Mouse (Mus musculus) ES-E14 (cell line): ENCODE data around the gene Armc6. TPM values are rescaled to one million over a fixed set of nuclear protein-coding genes. Genes with fewer than 3 reads are reported as not detected.

Experiments used
- DNase-seq: peaks from one replicate; pipeline ENCODE4 v3.0.0-alpha.2; 2013; ENCODE audit warnings: low read depth, low spot score
- H3K27ac ChIP-seq: 2 replicates; pipeline ENCODE4 v1.5.1; 2012; ENCODE audit warnings: low read depth, mild to moderate bottlenecking, low read length, moderate library complexity, mixed read lengths; ENCODE audit not compliant: poor library complexity, insufficient read depth, severe bottlenecking
- H3K36me3 ChIP-seq: 2 replicates; pipeline ENCODE4 v1.6.1; 2012; ENCODE audit warnings: mild to moderate bottlenecking, low read length, moderate library complexity, mixed read lengths; ENCODE audit not compliant: control insufficient read depth, poor library complexity, insufficient read depth, severe bottlenecking
- H3K4me1 ChIP-seq, 2 experiments: fragments of 150-350 bp in 1 of 2; sonication (generic) in 1 of 2; 2 replicates each; pipeline ENCODE4 v1.6.1; 2012; ENCODE audit warnings: low read length in 2 of 2, mild to moderate bottlenecking in 1 of 2, mixed read lengths in 1 of 2; ENCODE audit not compliant: control insufficient read depth in 2 of 2, insufficient read depth in 2 of 2, poor library complexity in 1 of 2
- H3K4me3 ChIP-seq, 2 experiments: fragments of 150-350 bp in 1 of 2; sonication (generic) in 1 of 2; 2 replicates each; pipeline ENCODE4 v1.5.1; 2012; ENCODE audit warnings: low read length in 2 of 2, low read depth in 1 of 2, mild to moderate bottlenecking in 1 of 2, mixed read lengths in 1 of 2; ENCODE audit not compliant: insufficient read depth in 1 of 2, poor library complexity in 1 of 2, severe bottlenecking in 1 of 2
- H3K9ac ChIP-seq: 2 replicates; pipeline ENCODE4 v1.6.1; 2012; ENCODE audit warnings: low read depth, mild to moderate bottlenecking, low read length, mixed read lengths; ENCODE audit not compliant: poor library complexity, insufficient read depth, severe bottlenecking
- H3K9me3 ChIP-seq: fragments of 150-350 bp; sonication (generic); 2 replicates; pipeline ENCODE4 v1.6.1; 2012; ENCODE audit warnings: low read depth, mild to moderate bottlenecking, low read length; ENCODE audit not compliant: control insufficient read depth, insufficient read depth
- CHD2 ChIP-seq: IDR thresholded peaks from 2 replicates; pipeline ENCODE4 v1.6.1; 2014; ENCODE audit warnings: mild to moderate bottlenecking, low read depth, low read length, inconsistent platforms
- HCFC1 ChIP-seq: IDR thresholded peaks from 2 replicates; pipeline ENCODE4 v1.6.1; 2012; ENCODE audit warnings: low read length, inconsistent platforms, borderline replicate concordance; ENCODE audit not compliant: insufficient read depth
- MAFK ChIP-seq: IDR thresholded peaks from 2 replicates; pipeline ENCODE4 v1.6.1; 2014; ENCODE audit warnings: mild to moderate bottlenecking, low read depth, low read length, inconsistent platforms; ENCODE audit not compliant: insufficient read depth
- ZC3H11A ChIP-seq: IDR thresholded peaks from 2 replicates; pipeline ENCODE4 v1.6.1; 2012; ENCODE audit warnings: low read depth, mild to moderate bottlenecking, inconsistent platforms, low read length, borderline replicate concordance
- ZNF384 ChIP-seq: IDR thresholded peaks from 2 replicates; pipeline ENCODE4 v1.6.1; 2012; ENCODE audit warnings: low read depth, low read length, inconsistent platforms
- in situ Hi-C, 2 experiments: fragments of 600-800 bp; cut with MboI; formaldehyde crosslinking; loops; one replicate each; pipeline ENCODE4 v1.15.1; 2025; ENCODE audit warnings: low sequenced_read_pairs in 2 of 2, inconsistent platforms in 1 of 2; ENCODE audit not compliant: unreplicated experiment in 2 of 2
- total RNA-seq: library from RNA; depleted of rRNA; stranded (reverse); fragments of 300-350 nt; gene quantifications from 2 replicates; pipeline ENCODE4 v1.2.3, GENCODE M21; 2012

Gene Armc6
- total RNA-seq, 1 experiment: 61.8 TPM

DNA sequence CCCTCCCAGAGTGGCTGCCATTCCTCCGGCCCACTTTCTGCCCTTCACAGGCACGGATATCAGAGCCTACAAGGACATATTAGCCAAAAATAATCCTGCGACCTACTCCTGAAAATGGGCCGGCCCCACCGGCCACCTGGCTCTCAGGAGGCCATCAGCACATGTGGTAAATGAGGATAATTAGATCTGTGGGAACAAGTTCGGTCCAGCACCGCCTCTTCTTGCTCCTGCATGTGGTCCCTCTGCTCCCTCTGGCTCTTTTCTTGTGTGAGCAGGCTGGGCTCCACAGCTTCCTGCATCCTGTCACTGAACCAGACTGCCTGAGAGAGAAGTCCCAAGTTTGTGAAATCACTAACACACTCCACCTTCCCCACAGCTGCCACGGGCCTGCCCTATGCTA lies 45.0 kb upstream of the Armc6 start:
- Histone ChIP-seq H3K36me3 (peaks cover under 1% of the 10 kb centered on the region; the same call in 1 of the 2 replicates), H3K4me1 (peaks cover 6 to 31% of the 10 kb centered on the region in 2 experiments; a peak in 3 of 4 replicates), H3K9me3 (no peaks in the 10 kb centered on the region), H3K9ac (no peak overlapping the region), H3K4me3 (no peak overlapping the region; a peak in 1 of 4 replicates), H3K27ac (no peak overlapping the region)
- no peak for DNase-seq
- in situ Hi-C loops: no loop called here
- no peak for TF ChIP-seq HCFC1

DNA sequence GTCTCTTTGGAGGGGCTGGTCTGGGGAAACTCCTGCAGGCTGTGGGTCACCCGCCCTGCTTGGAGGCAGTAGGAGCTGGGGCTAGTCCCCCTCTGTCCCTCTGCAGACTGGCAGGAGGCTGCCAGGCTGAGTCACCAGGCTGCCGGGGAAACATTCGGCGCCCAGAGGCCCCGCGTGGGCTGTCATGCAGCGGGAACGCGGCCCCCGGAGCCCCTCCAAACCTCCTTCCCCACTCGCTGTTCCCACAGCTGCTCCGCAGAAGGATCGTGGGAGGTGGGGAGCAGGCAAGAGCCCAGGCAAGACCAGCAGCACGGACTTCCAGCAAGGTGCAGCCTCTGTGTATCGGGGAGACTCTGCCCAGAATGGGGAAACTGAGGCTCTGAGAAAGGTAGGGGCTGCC lies 43.9 kb upstream of the Armc6 start:
- Histone ChIP-seq H3K4me3 (peak overlapping the region; percentile 52 to 56), H3K9me3 (no peaks in the 10 kb centered on the region), H3K4me1 (peaks cover 8 to 32% of the 10 kb centered on the region in 2 experiments; a peak in 3 of 4 replicates), H3K27ac (no peak overlapping the region), H3K9ac (peak overlapping the region; percentile 63), H3K36me3 (no peaks in the 10 kb centered on the region; the same call in 1 of the 2 replicates)
- no peak for DNase-seq
- TF ChIP-seq CHD2 (no peak), HCFC1 (no peak), ZC3H11A (no peak), ZNF384 (no peak), MAFK (no peak)
- in situ Hi-C loops: no loop called here

DNA sequence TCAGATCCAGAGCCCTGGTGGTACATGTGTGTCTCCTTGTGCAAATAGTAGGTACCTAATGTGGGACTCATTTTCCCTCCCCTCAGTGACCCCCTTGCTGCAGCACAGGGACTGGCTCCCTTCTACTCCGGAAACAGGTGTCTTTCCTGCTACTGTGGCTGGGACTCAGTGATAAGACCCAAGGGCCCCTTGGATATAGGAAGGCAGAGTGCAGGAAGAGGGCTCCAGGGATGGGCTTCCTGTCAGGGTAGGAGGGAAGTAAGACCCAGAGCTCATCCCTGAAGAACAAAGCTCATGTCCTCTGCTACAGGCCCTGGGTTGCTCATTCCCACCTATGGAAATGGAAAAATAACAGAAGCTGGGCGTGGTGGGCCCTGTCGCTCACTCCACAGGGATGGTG lies 42.2 kb upstream of the Armc6 start:
- Histone ChIP-seq H3K9me3 (no peaks in the 10 kb centered on the region), H3K9ac (no peak overlapping the region), H3K4me1 (peaks cover 8 to 43% of the 10 kb centered on the region in 2 experiments; a peak in 3 of 4 replicates), H3K27ac (no peak overlapping the region), H3K36me3 (no peaks in the 10 kb centered on the region; the same call in 1 of the 2 replicates), H3K4me3 (no peak overlapping the region)
- in situ Hi-C loops: no loop called here
- no peak for DNase-seq
- TF ChIP-seq MAFK (no peak), CHD2 (no peak), ZNF384 (no peak), ZC3H11A (no peak), HCFC1 (no peak)

DNA sequence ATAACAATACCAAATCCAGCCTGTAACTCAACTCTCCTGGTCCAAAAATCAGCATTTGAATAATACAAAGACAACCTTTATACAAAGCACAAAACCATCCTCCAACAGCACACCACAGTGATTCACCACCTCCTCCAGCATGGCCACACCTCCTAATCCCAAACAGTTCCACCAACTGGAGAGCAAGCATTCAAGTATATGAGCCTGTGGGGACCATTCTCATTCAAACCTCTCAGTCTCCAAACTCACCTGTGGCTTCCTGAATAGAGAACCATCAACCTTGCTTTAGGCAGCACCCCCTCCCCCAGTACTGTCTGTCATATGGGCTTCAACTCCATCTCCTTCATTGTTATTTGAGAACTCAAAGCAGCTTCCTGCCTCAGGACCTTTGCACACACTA lies 40.1 kb upstream of the Armc6 start:
- H3K27ac ChIP-seq: peak overlapping the region; percentile 83
- no peak overlapping the region for H3K9ac ChIP-seq
- in situ Hi-C loops: no loop called here
- H3K4me3 ChIP-seq: no peak overlapping the region
- H3K4me1 ChIP-seq: peaks cover 4 to 40% of the 10 kb centered on the region in 2 experiments; a peak in 3 of 4 replicates
- DNase-seq: peak; percentile 52
- no peaks in the 10 kb centered on the region; the same call in 1 of the 2 replicates for H3K36me3 ChIP-seq
- TF ChIP-seq MAFK (no peak), HCFC1 (no peak), CHD2 (no peak), ZNF384 (no peak), ZC3H11A (no peak)
- no peaks in the 10 kb centered on the region for H3K9me3 ChIP-seq

DNA sequence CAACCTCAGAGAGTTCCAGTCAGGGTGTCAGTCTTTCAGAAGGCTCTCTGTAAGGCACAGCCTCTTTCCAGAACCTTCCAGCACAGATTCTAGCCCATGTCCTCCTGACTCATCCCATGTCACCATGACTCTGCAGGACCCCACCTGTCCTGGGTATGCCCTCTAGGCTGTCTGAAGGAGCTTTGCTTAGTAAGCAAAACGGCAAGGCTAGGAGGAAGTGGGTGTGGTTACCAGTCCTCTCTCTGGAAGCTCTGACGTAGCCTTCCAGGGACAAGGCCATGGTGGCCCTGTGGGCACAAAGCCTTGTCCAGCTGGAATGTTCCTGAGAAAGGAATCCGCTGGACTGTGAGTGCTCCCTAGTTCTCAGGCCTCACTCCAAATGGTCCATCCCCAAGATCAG lies 38.7 kb upstream of the Armc6 start:
- H3K4me3 ChIP-seq: peak overlapping the region in 1 of 2 experiments; percentile 10; a peak in 1 of 4 replicates
- no peaks in the 10 kb centered on the region; the same call in 1 of the 2 replicates for H3K36me3 ChIP-seq
- peak overlapping the region; percentile 80 for H3K27ac ChIP-seq
- no peaks in the 10 kb centered on the region for H3K9me3 ChIP-seq
- no peak overlapping the region for H3K9ac ChIP-seq
- in situ Hi-C loops: no loop called here
- H3K4me1 ChIP-seq: peaks cover 4 to 38% of the 10 kb centered on the region in 2 experiments; a peak in 3 of 4 replicates
- no peak for DNase-seq
- peak; percentile 96 for TF ChIP-seq MAFK
- no peak for TF ChIP-seq ZC3H11A
